Mouse (Mus musculus) liver, postnatal 0 days (tissue): ENCODE measurements at regions not wholly inside any gene's neighbourhood (a gene's known extent, or its start where the extent isn't known, plus 50 kb on each side); places are given as distances from the start of the nearest gene placed in this dataset.
A peak's percentile ranks its signal among the peaks of the same experiment; 100 is the strongest.

Experiments used
- ATAC-seq: fragments of 200-750 bp; cut with Nextera tagmentation; 2 replicates; pipeline ENCODE4 v1.8.0; 2017; ENCODE audit warnings: mild to moderate bottlenecking, moderate library complexity
- DNase-seq: peaks from one replicate; pipeline ENCODE4 v3.0.0-alpha.2; 2016
- H3K27ac ChIP-seq: fragments of 300-500 bp; sonication (generic); 2 replicates; pipeline ENCODE4 v1.5.1; 2014; ENCODE audit warnings: antibody characterized with exemption, moderate library complexity, mild to moderate bottlenecking, low read depth
- H3K27me3 ChIP-seq: fragments of 300-500 bp; sonication (generic); 2 replicates; pipeline ENCODE4 v1.6.1; 2014; ENCODE audit warnings: low read length, control low read depth, mixed read lengths; ENCODE audit not compliant: insufficient read depth
- H3K36me3 ChIP-seq: fragments of 300-500 bp; sonication (generic); replicated peaks from 2 replicates; pipeline ENCODE4 v1.6.1; 2014; ENCODE audit warnings: mild to moderate bottlenecking, control low read depth, low read length, moderate library complexity, mixed read lengths; ENCODE audit not compliant: insufficient read depth
- H3K4me1 ChIP-seq: fragments of 300-500 bp; sonication (generic); 2 replicates; pipeline ENCODE4 v1.6.1; 2014; ENCODE audit warnings: antibody characterized with exemption, mild to moderate bottlenecking, control low read depth; ENCODE audit not compliant: insufficient read depth
- H3K4me2 ChIP-seq: fragments of 300-500 bp; sonication (generic); 2 replicates; pipeline ENCODE4 v1.6.1; 2014; ENCODE audit warnings: low read depth, mild to moderate bottlenecking, low read length, moderate library complexity, mixed read lengths
- H3K4me3 ChIP-seq: fragments of 300-500 bp; sonication (generic); 2 replicates; pipeline ENCODE4 v1.5.1; 2014; ENCODE audit warnings: low read depth, low read length
- H3K9ac ChIP-seq: fragments of 300-500 bp; sonication (generic); replicated peaks from 2 replicates; pipeline ENCODE4 v1.6.1; 2014; ENCODE audit warnings: mild to moderate bottlenecking, moderate library complexity
- H3K9me3 ChIP-seq: fragments of 300-500 bp; sonication (generic); 2 replicates; pipeline ENCODE4 v1.6.1; 2016; ENCODE audit warnings: mild to moderate bottlenecking, control low read depth, low read length, mixed read lengths
- CTCF ChIP-seq: sonication (generic); IDR thresholded peaks from 2 replicates; pipeline ENCODE4 v1.5.1; 2016; ENCODE audit warnings: antibody characterized with exemption, low read depth
- EP300 ChIP-seq: IDR thresholded peaks from 2 replicates; pipeline ENCODE4 v1.6.1; 2016; ENCODE audit warnings: antibody characterized with exemption, low read depth, mild to moderate bottlenecking
- WGBS: fragments of 180-500 bp; shearing (Covaris S2); extraction: QIAGEN DNeasy Blood & Tissue Kit; methylation state at CpG from one replicate; pipeline ENCODE4 v1.1.7; 2014; ENCODE audit not compliant: insufficient replicate concordance; 5-methylcytosine and 5-hydroxymethylcytosine counted together

DNA sequence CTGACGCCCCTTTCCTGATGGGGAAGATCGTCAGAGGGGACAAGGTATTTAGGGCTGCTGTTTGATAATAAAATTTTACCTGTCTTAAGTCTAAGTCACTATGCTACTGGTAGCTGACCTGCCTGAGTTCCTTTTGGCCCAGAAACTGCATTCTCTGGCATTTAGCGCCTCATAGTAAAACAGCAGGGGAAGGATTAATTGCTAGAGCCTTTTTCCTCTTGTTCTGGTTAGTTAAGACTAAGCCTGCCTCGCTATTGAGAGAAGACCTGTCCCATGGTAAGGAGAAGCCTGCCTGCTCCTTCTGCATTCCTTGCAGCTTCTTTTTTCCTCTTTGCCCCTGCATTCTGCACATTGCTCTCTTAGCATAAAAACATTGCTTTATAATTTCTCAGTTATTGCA, 98.9 kb upstream of the Gbe1 start:
- Histone ChIP-seq H3K4me2 (no peak overlapping the region), H3K4me3 (no peak overlapping the region), H3K27me3 (no peaks in the 10 kb centered on the region), H3K9me3 (peaks cover 3% of the 10 kb centered on the region; the same call in 1 of the 2 replicates), H3K27ac (no peak overlapping the region), H3K4me1 (no peaks in the 10 kb centered on the region), H3K9ac (no peak overlapping the region), H3K36me3 (no peaks in the 10 kb centered on the region)
- no peak for TF ChIP-seq EP300
- TF ChIP-seq CTCF, result no peak
- ATAC-seq (no peak), DNase-seq (no peak)
- 23% methylated on average over 4 of the region's 4 CpGs for whole genome bisulfite sequencing

DNA sequence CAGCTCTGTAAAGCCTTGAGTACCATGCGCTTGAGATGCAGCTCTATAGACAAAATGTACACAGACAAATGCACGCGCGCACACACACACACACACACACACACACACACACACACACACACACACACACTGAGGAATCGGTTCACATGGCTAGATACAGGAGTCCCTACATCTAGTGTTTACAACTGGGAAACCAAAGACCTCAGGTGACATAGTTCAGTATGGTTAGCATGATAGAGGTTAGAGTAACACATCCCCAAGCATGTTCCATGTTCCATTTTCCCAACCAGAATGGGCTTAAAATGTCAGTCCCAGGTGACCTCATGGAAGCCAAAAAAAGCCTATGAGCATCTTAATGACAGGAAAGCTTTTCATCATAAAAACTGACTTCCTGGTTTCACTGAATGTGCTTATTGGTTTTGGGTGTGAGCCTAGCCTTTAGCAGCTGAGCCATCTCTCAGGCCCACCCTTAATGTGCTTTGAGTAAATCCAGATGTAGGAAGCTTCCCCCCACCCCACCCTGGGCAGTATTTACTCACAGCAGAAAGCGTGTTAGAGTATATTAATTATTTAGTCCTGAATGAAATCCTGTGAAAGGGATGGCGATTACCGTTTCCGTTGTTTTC, 86.0 kb upstream of the Gbe1 start:
- WGBS, result 92% methylated on average over 9 of the region's 9 CpGs
- H3K4me1 ChIP-seq, result no peaks in the 10 kb centered on the region
- no peak overlapping the region for H3K9ac ChIP-seq

GRCm38 (mm10) chr16:70232706-70233105, 81.0 kb upstream of the Gbe1 start:
- DNase-seq (no peak), ATAC-seq (no peak)
- Histone ChIP-seq H3K4me2 (no peak overlapping the region), H3K27me3 (no peaks in the 10 kb centered on the region), H3K9ac (no peak overlapping the region), H3K4me3 (no peak overlapping the region), H3K4me1 (no peaks in the 10 kb centered on the region), H3K36me3 (no peaks in the 10 kb centered on the region), H3K27ac (no peak overlapping the region), H3K9me3 (no peaks in the 10 kb centered on the region)
- 82% methylated on average over 9 of the region's 9 CpGs for WGBS
- TF ChIP-seq EP300 (no peak), CTCF (peak; percentile 12; the same call in 1 of the 2 replicates)

More for the DNA sequence above, 86.0 kb upstream of the Gbe1 start:
- ATAC-seq, result no peak
- H3K27ac ChIP-seq, result no peak overlapping the region
- H3K36me3 ChIP-seq, result no peaks in the 10 kb centered on the region
- TF ChIP-seq EP300, result no peak
- no peak overlapping the region for H3K4me3 ChIP-seq
- no peaks in the 10 kb centered on the region for H3K9me3 ChIP-seq
- no peaks in the 10 kb centered on the region for H3K27me3 ChIP-seq
- H3K4me2 ChIP-seq, result no peak overlapping the region
- DNase-seq, result no peak

GRCm38 (mm10) chr16:70235189-70235588, 78.6 kb upstream of the Gbe1 start:
- no peak for TF ChIP-seq EP300
- no peak for TF ChIP-seq CTCF
- no peak overlapping the region for H3K27ac ChIP-seq

GRCm38 (mm10) chr16:70239432-70239941, 74.3 kb upstream of the Gbe1 start:
- H3K36me3 ChIP-seq, result no peaks in the 10 kb centered on the region
- no peaks in the 10 kb centered on the region for H3K4me1 ChIP-seq
- H3K27me3 ChIP-seq, result no peaks in the 10 kb centered on the region
- DNase-seq (no peak), ATAC-seq (no peak)
- no peak overlapping the region for H3K27ac ChIP-seq
- TF ChIP-seq EP300 (no peak), CTCF (no peak)
- no peaks in the 10 kb centered on the region for H3K9me3 ChIP-seq
- no peak overlapping the region for H3K9ac ChIP-seq
- H3K4me2 ChIP-seq, result no peak overlapping the region
- WGBS, result 67% methylated on average over 7 of the region's 7 CpGs
- H3K4me3 ChIP-seq, result no peak overlapping the region

More at GRCm38 (mm10) chr16:70235189-70235588, 78.6 kb upstream of the Gbe1 start:
- Histone ChIP-seq H3K27me3 (no peaks in the 10 kb centered on the region), H3K9me3 (no peaks in the 10 kb centered on the region), H3K4me3 (no peak overlapping the region), H3K36me3 (no peaks in the 10 kb centered on the region), H3K4me2 (no peak overlapping the region), H3K9ac (no peak overlapping the region), H3K4me1 (no peaks in the 10 kb centered on the region)
- ATAC-seq (no peak), DNase-seq (no peak)
- 82% methylated on average over 4 of the region's 4 CpGs for WGBS

DNA sequence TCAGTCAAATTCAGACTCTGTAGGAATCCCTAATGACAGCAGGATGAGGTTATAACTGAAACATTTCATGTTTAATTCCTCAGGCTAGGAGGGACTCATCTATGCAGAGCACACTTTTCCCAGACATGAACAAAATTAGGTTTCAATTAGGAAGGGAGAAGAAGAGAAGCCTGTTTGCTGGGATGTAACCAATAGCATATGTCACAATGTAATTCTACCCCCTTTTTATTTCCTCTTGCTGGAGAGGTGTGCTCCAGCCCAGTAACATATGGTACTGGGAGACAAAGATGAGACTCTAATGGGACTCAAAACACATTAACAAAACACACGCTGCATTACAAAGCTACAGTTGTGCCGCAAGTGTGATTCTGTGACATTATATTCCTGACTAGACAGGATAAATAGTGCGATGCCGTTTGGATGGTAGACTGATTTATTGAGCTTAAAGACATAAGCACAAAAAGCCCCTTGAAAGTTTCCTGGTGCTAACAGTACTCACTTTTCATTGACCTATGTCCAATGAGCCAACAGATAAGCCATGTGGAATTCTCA, 69.5 kb upstream of the Gbe1 start:
- 87% methylated on average over 4 of the region's 4 CpGs for WGBS

More for the DNA sequence above, 69.5 kb upstream of the Gbe1 start:
- ATAC-seq, result no peak
- Histone ChIP-seq H3K27ac (no peak overlapping the region), H3K36me3 (no peaks in the 10 kb centered on the region), H3K4me2 (no peak overlapping the region), H3K4me3 (no peak overlapping the region), H3K27me3 (no peaks in the 10 kb centered on the region), H3K9me3 (no peaks in the 10 kb centered on the region), H3K9ac (no peak overlapping the region), H3K4me1 (no peaks in the 10 kb centered on the region)
- DNase-seq, result no peak
- no peak for TF ChIP-seq EP300
- no peak for TF ChIP-seq CTCF
